Mouse (Mus musculus) monocyte, adult 2 months (primary cell): ENCODE data around the gene Doc2g.
"Not testable (repeated sequence)": the region's sequence is repeated elsewhere in the genome, so short reads cannot be mapped to it uniquely, and the experiment has no call there.

Source experiments
- DNase-seq, 2 experiments: peaks; one replicate each; pipeline ENCODE4 v3.0.0; 2022; ENCODE audit warnings: low spot score in 2 of 2, low read depth in 1 of 2

Doc2g gene

GRCm38 (mm10) chr19:4003112-4003511 lies at the start of gene Doc2g:
Gene Doc2g, plus strand, starts transcription at chr19:4003313.
- DNase-seq, result no peak

- no peak for DNase-seq
Measured at GRCm38 (mm10) chr19:3955033-3955432, 48.1 kb upstream of the Doc2g start.

GRCm38 (mm10) chr19:3955804-3956203 lies 47.3 kb upstream of the Doc2g start:
- DNase-seq, result no peak

GRCm38 (mm10) chr19:3957296-3958036 lies 45.6 kb upstream of the Doc2g start:
- DNase-seq, result not testable (repeated sequence)

GRCm38 (mm10) chr19:3958470-3958869 lies 44.6 kb upstream of the Doc2g start, which contains the start of gene Aldh3b3:
Gene Aldh3b3, plus strand, starts transcription at chr19:3958645.
- no peak for DNase-seq

GRCm38 (mm10) chr19:3959030-3959429 lies 44.1 kb upstream of the Doc2g start:
- DNase-seq, result no peak

- DNase-seq, result no peak
Measured at GRCm38 (mm10) chr19:3960211-3960610, 42.9 kb upstream of the Doc2g start.

GRCm38 (mm10) chr19:3961805-3962204 lies 41.3 kb upstream of the Doc2g start:
- DNase-seq, result not testable (repeated sequence)

- DNase-seq, result no peak
Measured at GRCm38 (mm10) chr19:3962469-3962868, 40.6 kb upstream of the Doc2g start.

GRCm38 (mm10) chr19:3964030-3964429 lies 39.1 kb upstream of the Doc2g start:
- DNase-seq, result no peak

- no peak for DNase-seq
Measured at GRCm38 (mm10) chr19:3966330-3967075, 36.6 kb upstream of the Doc2g start.

- no peak for DNase-seq
Measured at GRCm38 (mm10) chr19:3967258-3967657, 35.9 kb upstream of the Doc2g start.

GRCm38 (mm10) chr19:3972229-3972628 lies 30.9 kb upstream of the Doc2g start, which contains the start of gene Aldh3b2:
Gene Aldh3b2, plus strand, starts transcription at chr19:3972328.
- no peak for DNase-seq

- DNase-seq, result not testable (repeated sequence)
Measured at GRCm38 (mm10) chr19:3974608-3975007, 28.5 kb upstream of the Doc2g start.

- no peak for DNase-seq
Measured at GRCm38 (mm10) chr19:3975866-3976265, 27.2 kb upstream of the Doc2g start.

GRCm38 (mm10) chr19:3980309-3980708 lies 22.8 kb upstream of the Doc2g start:
- DNase-seq, result peak; percentile 29 to 57

GRCm38 (mm10) chr19:3980917-3981316 lies 22.2 kb upstream of the Doc2g start:
- no peak for DNase-seq

GRCm38 (mm10) chr19:3983527-3984200 lies 19.4 kb upstream of the Doc2g start:
- no peak for DNase-seq

GRCm38 (mm10) chr19:3985261-3985681 lies 17.8 kb upstream of the Doc2g start:
- DNase-seq, result no peak

- no peak for DNase-seq
Measured at GRCm38 (mm10) chr19:3986334-3986733, 16.8 kb upstream of the Doc2g start, which contains the start of gene Acy3. Gene Acy3, plus strand, starts transcription at chr19:3986570.

- no peak for DNase-seq
Measured at GRCm38 (mm10) chr19:3988066-3988465, 15.0 kb upstream of the Doc2g start.

- no peak for DNase-seq
Measured at GRCm38 (mm10) chr19:3988750-3989149, 14.4 kb upstream of the Doc2g start.
